Mouse (Mus musculus) MEL (cell line): ENCODE data around the gene Dlg2. TPM values are rescaled to one million over a fixed set of nuclear protein-coding genes. Genes with fewer than 3 reads are reported as not detected.

Experiments
- DNase-seq: peaks from one replicate; pipeline ENCODE4 v3.0.0; 2011; ENCODE audit warnings: low read depth, low spot score
- H3K27ac ChIP-seq: 2 replicates; pipeline ENCODE4 v1.5.1; 2012; ENCODE audit warnings: low read depth, mild to moderate bottlenecking, control low read depth, low read length, moderate library complexity; ENCODE audit not compliant: control insufficient read depth
- H3K27me3 ChIP-seq, 2 experiments: fragments of 150-350 bp in 1 of 2; sonication (generic) in 1 of 2; 2 replicates each; pipeline ENCODE4 v1.6.1; 2012; ENCODE audit warnings: low read length in 2 of 2, mild to moderate bottlenecking in 2 of 2, improper control_type of control experiment in 1 of 2, moderate library complexity in 1 of 2; ENCODE audit not compliant: insufficient read depth in 2 of 2, control insufficient read depth in 1 of 2
- H3K36me3 ChIP-seq, 2 experiments: 2 replicates each; pipeline ENCODE4 v1.6.1; 2012 to 2014; ENCODE audit warnings: low read length in 2 of 2, improper control_type of control experiment in 1 of 2, inconsistent platforms in 1 of 2, mild to moderate bottlenecking in 1 of 2; ENCODE audit not compliant: insufficient read depth in 2 of 2, control insufficient read depth in 1 of 2
- H3K4me1 ChIP-seq, 2 experiments: fragments of 150-350 bp in 1 of 2; sonication (generic) in 1 of 2; 2 replicates each; pipeline ENCODE4 v1.6.1; 2012; ENCODE audit warnings: low read length in 2 of 2, improper control_type of control experiment in 1 of 2, mild to moderate bottlenecking in 1 of 2; ENCODE audit not compliant: insufficient read depth in 2 of 2, control insufficient read depth in 1 of 2
- H3K4me3 ChIP-seq, 2 experiments: fragments of 150-350 bp in 1 of 2; sonication (generic) in 1 of 2; 2 replicates each; pipeline ENCODE4 v1.5.1; 2012; ENCODE audit warnings: low read depth in 2 of 2, low read length in 2 of 2, mild to moderate bottlenecking in 2 of 2, moderate library complexity in 2 of 2, control low read depth in 1 of 2, improper control_type of control experiment in 1 of 2; ENCODE audit not compliant: control insufficient read depth in 1 of 2, insufficient read depth in 1 of 2
- H3K79me2 ChIP-seq: 2 replicates; pipeline ENCODE4 v1.6.1; 2012; ENCODE audit warnings: mild to moderate bottlenecking, low read length, moderate library complexity; ENCODE audit not compliant: control insufficient read depth, poor library complexity, insufficient read depth
- H3K9ac ChIP-seq: 2 replicates; pipeline ENCODE4 v1.6.1; 2012; ENCODE audit warnings: low read depth, mild to moderate bottlenecking, control low read depth, low read length, moderate library complexity; ENCODE audit not compliant: control insufficient read depth, poor library complexity, severe bottlenecking
- H3K9me3 ChIP-seq: fragments of 150-350 bp; sonication (generic); replicated peaks from 2 replicates; pipeline ENCODE4 v1.6.1; 2012; ENCODE audit warnings: mild to moderate bottlenecking, low read length, improper control_type of control experiment, moderate library complexity; ENCODE audit not compliant: insufficient read depth
- CHD1 ChIP-seq: IDR thresholded peaks from 2 replicates; pipeline ENCODE4 v1.6.1; 2012; ENCODE audit warnings: low read depth, mild to moderate bottlenecking, inconsistent platforms, low read length, improper control_type of control experiment
- CHD2 ChIP-seq: IDR thresholded peaks from 2 replicates; pipeline ENCODE4 v1.6.1; 2011; ENCODE audit warnings: low read length, improper control_type of control experiment
- CTCF ChIP-seq, 3 experiments: IDR thresholded peaks in 2 of 3; conservative IDR thresholded peaks in 1 of 3; 2 replicates each; pipeline ENCODE4 v1.5.1; 2011 to 2012; ENCODE audit warnings: low read length in 3 of 3, low read depth in 2 of 3, mild to moderate bottlenecking in 2 of 3, improper control_type of control experiment in 1 of 3, inconsistent platforms in 1 of 3, mixed read lengths in 1 of 3, moderate library complexity in 1 of 3; ENCODE audit not compliant: control insufficient read depth in 1 of 3, insufficient read depth in 1 of 3, poor library complexity in 1 of 3, severe bottlenecking in 1 of 3
- E2F4 ChIP-seq: IDR thresholded peaks from 2 replicates; pipeline ENCODE4 v1.6.1; 2011; ENCODE audit warnings: low read depth, low read length, improper control_type of control experiment, borderline replicate concordance
- ELF1 ChIP-seq: IDR thresholded peaks from 2 replicates; pipeline ENCODE4 v1.6.1; 2014; ENCODE audit warnings: low read depth, mild to moderate bottlenecking, inconsistent platforms, low read length, improper control_type of control experiment, moderate library complexity
- EP300 ChIP-seq, 2 experiments: IDR thresholded peaks; 2 replicates each; pipeline ENCODE4 v1.6.1; 2011; ENCODE audit warnings: improper control_type of control experiment in 2 of 2, low read length in 2 of 2, low read depth in 1 of 2, mild to moderate bottlenecking in 1 of 2
- ETS1 ChIP-seq: IDR thresholded peaks from 2 replicates; pipeline ENCODE4 v1.6.1; 2012; ENCODE audit warnings: low read depth, mild to moderate bottlenecking, inconsistent platforms, low read length, improper control_type of control experiment, moderate library complexity
- HCFC1 ChIP-seq: IDR thresholded peaks from 2 replicates; pipeline ENCODE4 v1.6.1; 2012; ENCODE audit warnings: low read depth, mild to moderate bottlenecking, inconsistent platforms, low read length, improper control_type of control experiment, moderate library complexity
- JUND ChIP-seq: IDR thresholded peaks from 2 replicates; pipeline ENCODE4 v1.6.1; 2011; ENCODE audit warnings: low read depth, mild to moderate bottlenecking, improper control_type of control experiment, low read length
- KAT2A ChIP-seq: conservative IDR thresholded peaks from 2 replicates; pipeline ENCODE4 v1.6.1; 2012; ENCODE audit warnings: low read depth, low read length, improper control_type of control experiment, inconsistent platforms
- MXI1 ChIP-seq: IDR thresholded peaks from 2 replicates; pipeline ENCODE4 v1.6.1; 2011; ENCODE audit warnings: mild to moderate bottlenecking, low read depth, low read length, improper control_type of control experiment
- MYB ChIP-seq: IDR thresholded peaks from 2 replicates; pipeline ENCODE4 v1.6.1; 2011; ENCODE audit warnings: mild to moderate bottlenecking, low read depth, low read length, improper control_type of control experiment
- MYC ChIP-seq: IDR thresholded peaks from 2 replicates; pipeline ENCODE4 v1.6.1; 2011; ENCODE audit warnings: low read depth, mild to moderate bottlenecking, low read length, improper control_type of control experiment, moderate library complexity
- NRF1 ChIP-seq: IDR thresholded peaks from 2 replicates; pipeline ENCODE4 v1.6.1; 2014; ENCODE audit warnings: low read depth, mild to moderate bottlenecking, inconsistent platforms, low read length, improper control_type of control experiment, moderate library complexity; ENCODE audit not compliant: poor library complexity, insufficient read depth, severe bottlenecking
- POLR2A ChIP-seq, 2 experiments: IDR thresholded peaks; 2 replicates each; pipeline ENCODE4 v1.6.1; 2011 to 2012; ENCODE audit warnings: low read length in 2 of 2, mild to moderate bottlenecking in 2 of 2, control low read depth in 1 of 2, improper control_type of control experiment in 1 of 2, low read depth in 1 of 2, moderate library complexity in 1 of 2; ENCODE audit not compliant: control insufficient read depth in 1 of 2, insufficient read depth in 1 of 2, poor library complexity in 1 of 2
- POLR2AphosphoS5 ChIP-seq: IDR thresholded peaks from 2 replicates; pipeline ENCODE4 v1.6.1; 2012; ENCODE audit warnings: low read depth, borderline replicate concordance, mild to moderate bottlenecking, inconsistent platforms, low read length, moderate library complexity, mixed read lengths
- RAD21 ChIP-seq: IDR thresholded peaks from 2 replicates; pipeline ENCODE4 v1.6.1; 2011; ENCODE audit warnings: mild to moderate bottlenecking, low read depth, low read length, improper control_type of control experiment
- RCOR1 ChIP-seq: IDR thresholded peaks from 2 replicates; pipeline ENCODE4 v1.6.1; 2012; ENCODE audit warnings: low read depth, mild to moderate bottlenecking, inconsistent platforms, low read length, improper control_type of control experiment
- SIN3A ChIP-seq: IDR thresholded peaks from 2 replicates; pipeline ENCODE4 v1.6.1; 2012; ENCODE audit warnings: low read length, improper control_type of control experiment, inconsistent platforms
- SMC3 ChIP-seq: IDR thresholded peaks from 2 replicates; pipeline ENCODE4 v1.6.1; 2011; ENCODE audit warnings: low read depth, low read length, improper control_type of control experiment
- TAL1 ChIP-seq: IDR thresholded peaks from 2 replicates; pipeline ENCODE4 v1.6.1; 2012; ENCODE audit warnings: mild to moderate bottlenecking, inconsistent platforms, low read length, moderate library complexity, mixed read lengths
- TBP ChIP-seq: IDR thresholded peaks from 2 replicates; pipeline ENCODE4 v1.8.0; 2011; ENCODE audit warnings: low read depth, low read length, improper control_type of control experiment
- USF2 ChIP-seq, 2 experiments: IDR thresholded peaks; 2 replicates each; pipeline ENCODE4 v1.6.1; 2011 to 2012; ENCODE audit warnings: improper control_type of control experiment in 2 of 2, low read length in 2 of 2, borderline replicate concordance in 1 of 2, inconsistent platforms in 1 of 2, low read depth in 1 of 2, mild to moderate bottlenecking in 1 of 2; ENCODE audit not compliant: insufficient read depth in 1 of 2
- ZC3H11A ChIP-seq: IDR thresholded peaks from 2 replicates; pipeline ENCODE4 v1.6.1; 2012; ENCODE audit warnings: low read depth, mild to moderate bottlenecking, inconsistent platforms, low read length, improper control_type of control experiment
- ZMIZ1 ChIP-seq: IDR thresholded peaks from 2 replicates; pipeline ENCODE4 v1.6.1; 2012; ENCODE audit warnings: low read depth, mild to moderate bottlenecking, inconsistent platforms, low read length, improper control_type of control experiment, moderate library complexity
- ZNF384 ChIP-seq: IDR thresholded peaks from 2 replicates; pipeline ENCODE4 v1.6.1; 2012; ENCODE audit warnings: low read depth, mild to moderate bottlenecking, inconsistent platforms, low read length, improper control_type of control experiment
- polyA plus RNA-seq, 2 experiments: library from polyadenylated mRNA; stranded (reverse) in 1 of 2; unstranded in 1 of 2; fragments of >175 nt in 1 of 2; fragments of >200 nt in 1 of 2; gene quantifications; 2 replicates each; pipeline versions ENCODE4 v1.2.1 to v1.2.4; 2012; ENCODE audit warnings: low replicate concordance in 2 of 2, low read depth in 1 of 2; ENCODE audit not compliant: insufficient read length in 2 of 2, insufficient read depth in 1 of 2, missing spikeins in 1 of 2
- total RNA-seq: library from RNA; depleted of rRNA; stranded (reverse); fragments of 300-350 nt; gene quantifications from 2 replicates; pipeline ENCODE4 v1.2.3, GENCODE M21; 2012

The Dlg2 gene
- total and polyA plus RNA-seq, 3 experiments = 0.04 TPM; not detected in 2

GRCm38 (mm10) chr7:91603561-91603960 is 1127.1 kb downstream of the Dlg2 start:
- Histone ChIP-seq H3K9ac (no peak overlapping the region), H3K4me1 (no peaks in the 10 kb centered on the region), H3K4me3 (no peak overlapping the region), H3K27me3 (no peaks in the 10 kb centered on the region), H3K9me3 (no peaks in the 10 kb centered on the region), H3K79me2 (no peaks in the 10 kb centered on the region), H3K36me3 (no peaks in the 10 kb centered on the region), H3K27ac (no peak overlapping the region)
- TF ChIP-seq MYB = no peak
- TF ChIP-seq CTCF (IDR thresholded peaks at IDR 0.05 in 2 of 3, conservative IDR thresholded peaks at IDR 0.05 in 1 of 3; ENCODE audit: control insufficient read depth in 1 of 3, insufficient read depth in 1 of 3, low read depth in 2 of 3, low read length in 3 of 3, poor library complexity in 1 of 3, severe bottlenecking in 1 of 3) = no peak
- no peak for TF ChIP-seq NRF1
- TF ChIP-seq SMC3 = no peak
- no peak for TF ChIP-seq ZC3H11A
- TF ChIP-seq E2F4 = no peak
- no peak for DNase-seq

DNA sequence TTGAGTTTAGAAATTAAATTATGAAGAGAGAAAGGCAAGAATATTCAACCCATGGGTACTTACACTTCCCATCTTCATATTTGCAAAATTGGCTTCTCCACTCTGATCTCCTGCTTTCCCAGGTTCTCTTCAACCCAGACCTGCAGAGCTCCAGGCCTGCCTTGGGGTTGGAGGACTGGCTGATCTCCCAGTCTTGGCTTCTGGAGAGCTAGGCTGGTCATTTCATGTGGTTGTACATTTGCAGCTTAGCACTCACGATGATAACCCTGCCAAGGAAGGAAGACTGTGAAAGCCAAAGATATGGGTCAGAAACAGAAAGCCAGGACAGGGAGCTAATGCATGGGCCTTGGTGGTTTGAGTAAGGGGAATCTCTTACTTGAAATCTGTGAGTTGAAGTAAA is 1176.6 kb downstream of the Dlg2 start:
- H3K36me3 ChIP-seq = no peaks in the 10 kb centered on the region
- TF ChIP-seq TBP (no peak), EP300 (IDR thresholded peaks at IDR 0.05; ENCODE audit: low read depth in 1 of 2, low read length in 2 of 2) (no peak), MXI1 (no peak), POLR2AphosphoS5 (no peak), HCFC1 (no peak), ZMIZ1 (no peak), CHD2 (no peak), JUND (no peak)
- no peak for DNase-seq
- no peaks in the 10 kb centered on the region for H3K9me3 ChIP-seq
- no peaks in the 10 kb centered on the region for H3K4me1 ChIP-seq
- H3K27me3 ChIP-seq = no peaks in the 10 kb centered on the region
- no peak overlapping the region for H3K27ac ChIP-seq
- no peak overlapping the region for H3K4me3 ChIP-seq
- H3K79me2 ChIP-seq = no peaks in the 10 kb centered on the region
- no peak overlapping the region for H3K9ac ChIP-seq

- H3K9me3 ChIP-seq = no peaks in the 10 kb centered on the region
- no peaks in the 10 kb centered on the region for H3K4me1 ChIP-seq
- no peak for DNase-seq
- no peaks in the 10 kb centered on the region for H3K36me3 ChIP-seq
- H3K79me2 ChIP-seq = no peaks in the 10 kb centered on the region
- H3K27me3 ChIP-seq = no peaks in the 10 kb centered on the region
- H3K9ac ChIP-seq = no peak overlapping the region
- H3K27ac ChIP-seq = no peak overlapping the region
- no peak overlapping the region for H3K4me3 ChIP-seq
- no peak for TF ChIP-seq ETS1
- no peak for TF ChIP-seq E2F4
- no peak for TF ChIP-seq POLR2AphosphoS5
- no peak for TF ChIP-seq JUND
- TF ChIP-seq MYC = no peak
- no peak for TF ChIP-seq KAT2A
- TF ChIP-seq ZC3H11A = no peak
- TF ChIP-seq TAL1 = no peak
- no peak for TF ChIP-seq RAD21
- no peak for TF ChIP-seq POLR2A (IDR thresholded peaks at IDR 0.05; ENCODE audit: control insufficient read depth in 1 of 2, insufficient read depth in 1 of 2, low read depth in 1 of 2, low read length in 2 of 2, poor library complexity in 1 of 2)
- no peak for TF ChIP-seq ZMIZ1
- no peak for TF ChIP-seq CTCF (IDR thresholded peaks at IDR 0.05 in 2 of 3, conservative IDR thresholded peaks at IDR 0.05 in 1 of 3; ENCODE audit: control insufficient read depth in 1 of 3, insufficient read depth in 1 of 3, low read depth in 2 of 3, low read length in 3 of 3, poor library complexity in 1 of 3, severe bottlenecking in 1 of 3)
- TF ChIP-seq ZNF384 = no peak
- TF ChIP-seq ELF1 = no peak
- TF ChIP-seq RCOR1 = no peak
- no peak for TF ChIP-seq USF2 (IDR thresholded peaks at IDR 0.05; ENCODE audit: borderline replicate concordance in 1 of 2, insufficient read depth in 1 of 2, low read depth in 1 of 2, low read length in 2 of 2)
- TF ChIP-seq SIN3A = no peak
- TF ChIP-seq CHD1 = no peak
Measured at GRCm38 (mm10) chr7:91659498-91659897, 1183.0 kb downstream of the Dlg2 start.
